Mouse (Mus musculus) urinary bladder, postnatal 25 days (tissue): ENCODE results near the gene 2510039O18Rik.

ENCODE experiments used
- DNase-seq: peaks from one replicate; pipeline ENCODE4 v3.0.0; 2022; ENCODE audit warnings: low spot score

The 2510039O18Rik gene

DNA sequence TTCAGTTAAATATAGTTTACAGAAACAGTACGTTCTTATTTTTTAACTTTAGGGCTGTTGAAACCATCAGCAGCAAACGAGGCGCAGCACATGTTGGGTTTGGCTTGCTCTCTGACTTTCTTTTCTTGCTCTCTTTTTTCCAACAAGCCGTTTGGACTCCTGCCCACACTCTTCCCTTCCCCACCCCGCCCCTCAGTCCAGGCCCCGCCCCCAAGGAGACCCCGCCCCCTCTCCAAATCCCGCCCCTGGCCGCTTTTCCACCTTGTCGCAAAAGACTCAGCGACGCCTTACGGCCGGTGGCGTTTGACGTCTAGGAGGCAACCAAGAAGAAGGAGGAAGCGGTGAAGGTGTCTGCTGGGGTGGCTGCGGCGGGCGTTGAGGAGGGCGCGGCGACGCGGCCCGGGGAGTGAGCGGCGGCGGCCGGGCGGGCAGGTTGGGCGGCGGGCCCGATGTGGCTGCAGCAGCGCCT is at the start of gene 2510039O18Rik:
2510039O18Rik (plus strand) TSS at position 320 of the 469 bp plus-strand sequence.
- peak; percentile 74 for DNase-seq

DNA sequence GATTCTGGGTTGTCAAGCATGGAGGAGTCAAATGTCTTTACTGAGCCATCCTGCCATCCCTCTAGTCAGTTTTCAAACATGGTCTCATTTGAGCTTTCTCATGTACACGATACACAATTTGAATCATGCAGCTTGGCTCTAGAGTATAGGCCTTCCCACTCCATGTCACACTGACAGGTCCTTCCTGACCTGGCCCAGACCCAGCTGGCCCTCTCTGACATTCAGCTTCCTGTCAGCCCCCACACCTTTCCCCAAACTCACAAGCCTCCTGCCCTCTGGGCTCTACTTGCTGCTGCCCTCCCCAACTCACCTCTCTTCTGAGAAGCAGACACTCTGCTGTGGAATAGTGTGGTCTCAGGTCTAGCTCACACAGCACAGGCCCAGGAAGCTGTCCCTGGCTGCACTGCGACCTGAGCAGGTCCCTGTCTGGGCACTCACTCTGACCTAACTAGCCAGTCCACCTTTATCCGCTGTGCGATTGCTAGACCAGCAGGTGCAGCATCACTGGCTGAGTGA is 44.8 kb upstream of the 2510039O18Rik start:
- no peak for DNase-seq

DNA sequence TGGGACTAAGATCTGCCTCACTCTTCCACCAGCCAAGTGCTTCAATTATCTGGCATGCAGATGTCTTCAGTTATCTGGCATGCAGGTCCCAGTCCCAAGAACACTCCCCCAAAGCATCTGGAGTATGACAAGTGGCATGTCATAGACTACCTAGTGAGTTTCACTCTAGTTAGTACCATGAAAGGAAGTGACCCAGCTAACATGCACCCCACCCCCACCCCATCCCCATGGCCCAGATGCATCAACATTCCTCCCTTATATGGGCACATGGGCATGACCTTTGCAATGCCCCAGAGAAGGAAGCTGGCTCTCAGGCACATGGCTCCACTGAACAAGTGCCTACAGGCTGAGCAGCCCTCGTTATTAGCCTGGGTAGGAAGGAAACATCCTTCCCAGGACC is 44.3 kb upstream of the 2510039O18Rik start:
- DNase-seq, result no peak

DNA sequence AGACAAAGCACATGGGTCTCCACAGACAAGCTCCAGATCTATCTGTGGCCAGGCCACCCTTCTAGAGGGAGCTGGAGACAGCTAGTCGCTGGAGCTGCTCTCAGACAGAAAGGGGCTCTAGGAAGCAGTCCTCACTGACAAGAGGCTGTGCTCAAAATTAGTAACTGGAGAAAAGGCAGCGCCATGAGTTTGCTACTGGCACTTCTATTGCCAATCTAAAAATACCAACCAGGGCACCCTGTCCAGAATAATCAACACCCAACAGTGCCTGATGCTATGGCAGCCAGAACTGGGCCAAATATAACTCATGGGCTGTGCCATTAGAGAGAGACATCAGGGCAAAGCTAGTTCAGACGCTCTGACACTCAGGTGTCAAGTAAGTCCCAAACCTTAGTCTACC is 43.3 kb upstream of the 2510039O18Rik start:
- DNase-seq, result no peak

DNA sequence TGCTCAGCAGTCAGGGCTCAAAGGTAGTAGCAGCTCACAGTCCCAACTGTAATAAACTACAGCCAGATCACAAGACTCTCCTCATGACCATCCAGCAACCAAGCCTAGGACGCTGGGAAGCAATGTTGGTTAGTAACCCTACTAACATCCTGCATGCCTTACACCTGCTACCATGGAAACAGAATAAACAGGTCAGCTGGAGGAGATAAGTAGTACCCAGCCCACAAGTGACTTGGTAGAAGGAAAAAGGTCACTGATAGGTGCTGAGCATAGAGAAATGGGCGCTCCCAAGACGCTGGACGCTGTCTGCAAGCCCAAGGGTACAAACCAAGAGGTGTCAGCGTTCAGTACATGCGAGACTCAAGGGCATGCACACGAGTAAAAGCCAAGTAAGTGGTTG is 40.2 kb upstream of the 2510039O18Rik start:
- no peak for DNase-seq

DNA sequence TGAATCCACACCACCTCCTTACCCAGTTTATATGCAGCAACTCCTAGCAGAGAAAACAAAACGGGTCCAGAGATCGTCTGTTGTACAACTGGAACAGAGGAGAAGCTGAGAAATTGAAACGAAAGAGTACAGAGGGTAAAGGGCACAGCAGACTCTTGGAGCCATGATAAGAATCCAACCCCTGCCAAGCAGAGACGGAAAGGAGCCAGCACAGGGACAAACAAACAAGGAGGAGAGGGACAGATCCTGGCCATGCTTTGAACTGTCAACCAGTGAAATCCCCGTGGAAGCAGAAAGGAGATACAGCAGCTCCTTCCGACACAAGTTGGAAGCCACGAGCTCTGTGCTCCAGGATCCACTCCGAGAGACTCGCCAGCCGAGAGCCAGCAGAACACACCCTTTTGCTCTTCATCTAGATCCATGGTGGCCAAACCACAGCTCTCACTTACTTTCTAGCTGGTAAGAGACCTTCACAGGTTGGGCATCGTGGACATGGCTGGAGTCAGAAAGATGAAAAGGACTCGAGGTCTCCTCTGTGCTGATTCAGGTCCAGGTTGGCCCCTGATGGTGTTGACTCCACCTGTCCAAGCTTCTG is 37.7 kb upstream of the 2510039O18Rik start:
- no peak for DNase-seq

DNA sequence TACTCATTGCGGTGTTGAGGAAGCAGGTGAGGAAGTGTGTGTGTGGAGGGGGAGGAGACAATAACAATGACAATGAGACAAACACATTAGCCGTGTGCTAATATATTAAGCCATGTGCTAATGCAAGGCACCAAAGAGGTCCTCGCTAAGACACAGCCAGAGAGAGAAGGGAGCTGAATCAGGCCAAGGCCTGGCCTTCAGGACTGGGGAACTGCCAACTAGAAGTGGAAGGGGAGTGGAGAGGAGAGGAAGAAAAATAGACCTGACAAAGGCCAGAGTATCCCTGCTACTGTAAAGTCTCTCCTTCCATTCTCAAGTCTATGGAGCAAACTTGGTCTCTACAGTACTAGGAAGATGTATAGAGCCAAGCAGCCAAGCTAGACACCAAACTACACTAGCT is 37.1 kb upstream of the 2510039O18Rik start:
- DNase-seq, result no peak

DNA sequence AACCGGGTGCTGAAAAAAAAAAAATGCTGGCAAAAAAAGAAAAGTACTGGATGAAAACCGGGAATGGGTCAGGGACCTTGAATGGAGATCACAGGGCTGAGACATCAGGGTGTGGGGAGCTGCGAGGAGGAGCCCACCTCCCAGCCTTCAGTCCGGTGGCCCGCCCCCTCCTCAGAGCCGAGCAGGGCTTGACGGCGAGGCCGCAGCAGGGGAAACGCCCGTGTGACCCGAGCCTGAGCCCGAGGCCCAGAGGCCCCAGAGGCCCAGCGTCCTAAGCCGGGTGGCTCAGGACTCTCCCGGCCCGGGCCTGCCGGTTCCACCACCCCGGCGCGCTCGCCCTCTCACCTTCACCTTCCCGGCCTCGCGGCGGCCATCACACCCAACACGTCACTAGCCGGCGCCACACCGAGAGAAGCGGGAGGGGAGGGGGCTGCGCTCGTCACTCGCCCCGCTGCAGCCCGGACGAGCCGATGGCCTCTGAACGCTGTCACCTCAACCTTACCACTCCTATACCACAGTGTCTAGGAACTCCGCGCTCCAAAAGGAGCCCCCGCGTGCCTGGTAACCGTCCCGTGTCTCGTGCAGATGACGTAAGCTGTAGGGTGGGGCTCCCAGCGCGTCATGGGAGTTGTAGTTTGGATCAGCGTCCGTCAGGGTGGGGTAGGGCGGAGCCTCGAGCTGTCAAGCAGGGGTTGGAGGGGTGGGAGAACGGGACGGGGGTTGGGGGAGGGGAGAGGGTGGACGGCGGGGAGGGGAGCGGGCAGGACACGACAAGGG is 36.2 kb upstream of the 2510039O18Rik start, which contains the start of gene Mfn2:
Mfn2 (minus strand) TSS at position 392 of the 777 bp plus-strand sequence.
- DNase-seq, result peak; percentile 84

DNA sequence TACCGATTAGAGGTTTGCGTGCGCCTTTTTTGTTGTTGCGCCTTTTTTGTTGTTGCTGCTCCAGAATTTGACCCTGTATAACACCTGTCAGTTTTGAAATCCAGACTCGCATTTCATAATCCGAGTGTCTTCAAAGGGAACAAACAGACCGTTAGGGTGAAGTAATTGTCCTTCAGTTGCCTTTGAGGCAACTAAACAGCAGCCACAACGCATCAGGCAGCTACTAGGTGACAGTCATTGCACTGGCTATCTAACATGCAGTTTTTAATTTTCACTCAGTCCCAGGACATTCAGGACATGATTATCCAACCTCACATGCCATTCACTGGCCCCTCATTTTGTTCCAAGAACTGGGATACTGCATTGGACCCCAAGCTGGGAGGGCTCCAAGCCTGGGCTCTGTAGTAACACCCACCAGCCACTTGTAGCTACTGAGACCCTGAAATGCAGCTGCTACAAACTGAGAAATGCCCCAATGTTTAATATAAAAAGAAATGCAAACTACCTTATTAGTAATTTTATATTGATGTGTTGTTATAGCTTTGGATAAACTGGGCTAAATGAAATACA is 35.5 kb upstream of the 2510039O18Rik start:
- DNase-seq, result no peak

DNA sequence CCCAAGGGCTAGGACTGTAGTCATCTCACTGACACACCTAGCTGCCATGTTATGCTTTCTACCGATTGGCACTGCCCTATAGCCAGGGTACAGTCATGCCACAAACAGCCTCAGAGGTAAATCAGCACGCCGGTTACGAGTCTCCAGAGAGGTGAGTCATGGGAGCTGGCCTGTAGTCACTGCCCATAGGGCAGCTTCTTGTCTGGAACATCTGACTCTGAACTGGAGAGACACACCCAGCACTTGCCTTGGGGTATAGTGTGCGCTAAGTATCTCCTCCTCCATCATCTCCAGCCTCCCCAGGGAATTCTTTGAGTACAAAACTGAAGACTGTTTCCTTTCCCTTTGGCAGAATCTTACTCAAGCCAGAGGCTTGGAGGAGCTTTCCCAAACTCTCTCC is 34.5 kb upstream of the 2510039O18Rik start:
- DNase-seq, result peak; percentile 27

DNA sequence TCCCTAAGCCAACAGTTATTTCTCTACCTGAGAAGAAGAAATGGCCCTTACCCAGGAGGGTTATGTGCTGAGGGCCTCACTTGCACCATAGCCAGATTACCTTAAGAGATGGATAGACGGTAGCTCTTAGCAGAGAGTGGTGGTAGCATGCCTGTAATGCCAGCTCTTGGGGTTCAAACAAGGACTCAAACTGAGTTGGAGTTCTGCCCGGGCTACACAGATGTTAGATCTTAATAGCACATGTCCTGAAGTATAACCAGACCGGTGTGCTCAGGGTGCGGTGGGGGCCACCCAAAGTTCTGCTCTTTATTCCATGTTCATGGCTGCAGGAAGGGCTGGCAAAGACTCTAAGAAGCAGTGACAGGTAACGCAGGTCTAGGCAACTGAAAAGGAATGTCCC is 31.2 kb upstream of the 2510039O18Rik start:
- DNase-seq, result no peak

DNA sequence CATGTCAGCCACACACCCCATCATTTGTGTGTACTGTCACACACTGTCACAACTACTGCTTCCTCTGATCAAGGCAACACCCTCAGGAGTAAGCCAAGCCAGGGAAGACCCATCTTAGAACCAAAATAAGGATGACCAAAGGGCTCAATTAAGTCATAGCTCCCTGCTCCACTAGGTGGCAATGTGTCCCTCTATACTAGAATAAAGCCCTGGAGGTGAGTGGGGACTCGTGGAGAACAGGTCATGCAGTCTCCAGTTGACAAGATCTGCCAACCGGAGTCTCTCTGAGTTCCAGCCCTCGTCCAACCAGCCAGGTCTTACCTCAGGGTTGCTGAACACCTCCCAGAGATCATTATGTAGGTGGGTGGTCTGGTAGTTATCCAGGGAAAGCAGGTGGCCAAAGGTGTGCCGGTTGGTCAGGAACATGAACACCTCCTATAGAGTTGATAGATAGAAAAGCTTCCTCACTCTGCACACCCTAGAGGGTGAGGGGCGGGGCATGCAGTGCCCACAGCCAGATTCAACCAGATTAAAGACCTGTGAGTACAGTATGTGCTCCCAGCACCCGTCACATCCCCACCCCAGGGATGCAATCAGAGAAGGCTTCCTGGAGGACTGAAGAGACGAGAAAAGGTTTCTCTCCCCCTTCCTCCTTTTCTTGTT is 22.1 kb upstream of the 2510039O18Rik start:
- peak; percentile 47 for DNase-seq

DNA sequence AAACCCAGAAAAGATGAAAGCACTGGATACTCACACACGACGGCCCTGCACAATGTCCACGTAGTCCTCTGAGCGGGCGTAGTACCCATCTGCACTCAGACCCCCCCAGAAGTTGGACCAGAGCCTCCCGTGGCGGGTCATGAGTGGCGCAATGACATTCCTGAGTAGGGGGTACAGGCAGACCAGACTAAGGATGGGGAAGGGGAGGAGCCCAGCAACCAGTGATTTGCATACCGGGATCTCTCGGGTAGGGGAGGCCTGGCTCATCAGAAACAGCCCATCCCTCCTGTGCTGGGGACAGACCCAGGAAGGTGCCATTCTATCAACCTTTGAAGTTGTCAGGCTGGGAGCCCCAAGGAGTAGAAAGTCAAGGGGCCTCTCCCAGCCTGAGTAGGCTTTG is 19.7 kb upstream of the 2510039O18Rik start:
- no peak for DNase-seq

DNA sequence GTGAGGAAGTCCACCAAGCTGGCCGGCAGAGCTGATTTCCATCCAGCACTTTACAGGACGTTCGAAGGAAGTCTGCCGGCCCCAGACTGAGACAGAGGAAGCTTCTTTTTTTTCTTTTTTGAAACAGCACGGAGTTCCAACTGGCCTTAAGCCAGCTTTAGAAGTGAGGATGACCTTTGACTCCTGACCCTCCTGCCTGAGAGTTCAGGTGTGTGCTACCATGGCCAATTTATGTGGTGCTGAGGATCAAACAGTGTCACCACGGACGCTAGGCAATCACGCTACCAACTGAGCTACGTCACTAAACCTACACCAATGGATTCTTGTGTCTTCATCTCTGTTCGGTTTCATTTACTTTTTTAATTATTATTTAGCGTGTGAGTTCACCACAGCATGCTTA is 18.4 kb upstream of the 2510039O18Rik start:
- no peak for DNase-seq

DNA sequence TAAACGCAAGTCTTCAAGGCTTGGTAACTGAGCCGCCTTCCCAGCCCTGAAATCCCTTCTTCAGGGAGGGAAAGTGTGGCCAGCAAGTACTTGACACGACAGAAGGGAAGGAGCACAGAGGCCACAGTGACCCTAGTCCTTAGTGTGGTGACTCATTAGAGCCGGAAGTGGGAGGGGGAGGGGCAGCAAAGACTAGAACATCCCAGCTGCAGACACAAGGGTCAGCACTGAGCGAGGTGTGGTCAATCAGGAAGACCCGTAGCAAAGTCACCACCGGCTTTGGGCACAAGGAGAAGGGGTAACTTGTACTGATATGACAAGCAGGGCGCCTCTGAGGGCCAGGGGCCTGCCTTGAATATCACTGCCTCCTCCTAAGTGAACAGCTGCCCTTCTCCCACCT is 13.0 kb upstream of the 2510039O18Rik start:
- DNase-seq, result no peak

DNA sequence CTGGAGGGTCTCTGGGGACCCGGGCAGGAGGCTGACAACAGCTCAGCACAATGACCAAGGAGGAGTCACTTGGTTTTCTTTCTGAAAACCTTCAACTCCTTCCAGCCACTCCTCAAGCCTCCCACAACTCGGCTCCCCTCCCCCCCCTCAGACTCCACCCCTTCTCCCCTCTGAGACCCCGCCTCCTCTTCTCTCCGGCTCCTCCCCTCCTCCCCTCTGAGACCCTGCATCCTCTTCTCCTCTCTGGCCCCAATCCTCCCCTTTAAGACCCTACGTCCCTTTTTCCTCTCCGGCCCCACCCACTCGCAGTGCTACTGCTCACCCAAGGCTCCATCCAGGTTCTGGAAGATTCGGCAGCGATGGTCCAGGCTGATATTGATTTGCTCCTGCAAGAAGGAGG is 12.6 kb upstream of the 2510039O18Rik start:
- DNase-seq, result no peak

DNA sequence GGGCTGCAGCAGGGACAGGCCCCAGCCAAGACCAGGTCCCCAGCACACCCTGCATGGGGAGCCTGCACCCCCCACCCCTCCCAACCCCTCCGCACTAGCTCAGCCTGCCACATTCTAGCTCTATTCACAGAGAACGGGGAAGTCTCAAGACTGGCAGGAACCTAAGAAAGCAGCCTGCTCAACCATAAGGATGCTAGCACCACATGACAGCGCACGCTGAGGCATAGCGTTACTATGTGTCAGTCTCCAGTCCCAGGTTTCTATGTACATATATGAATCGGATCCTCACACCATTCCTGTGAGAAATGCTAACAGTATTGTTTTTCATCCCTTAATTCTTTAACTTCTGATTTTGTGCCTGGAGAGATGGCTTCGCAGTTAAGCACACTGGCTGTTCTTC is 12.2 kb upstream of the 2510039O18Rik start:
- no peak for DNase-seq

DNA sequence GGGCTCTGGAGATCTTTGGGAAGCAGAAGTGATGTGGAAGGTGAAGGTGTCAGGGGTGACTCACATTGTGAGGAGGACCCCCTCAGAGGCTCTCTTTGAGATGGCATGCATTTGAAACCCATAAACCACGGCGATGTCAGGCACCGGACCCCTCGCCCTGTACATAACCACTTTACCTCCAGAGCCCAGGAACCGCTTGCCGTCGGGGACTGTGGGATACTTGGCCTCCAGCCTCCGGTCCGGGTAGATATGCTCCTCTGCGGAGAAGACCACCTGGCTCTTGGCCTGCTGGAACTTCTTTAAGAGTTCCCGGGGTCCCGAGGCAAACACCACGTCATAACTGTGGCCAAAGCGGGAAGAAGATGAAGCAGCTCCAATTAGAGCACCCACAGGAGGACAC is 9.7 kb upstream of the 2510039O18Rik start:
- DNase-seq, result no peak

DNA sequence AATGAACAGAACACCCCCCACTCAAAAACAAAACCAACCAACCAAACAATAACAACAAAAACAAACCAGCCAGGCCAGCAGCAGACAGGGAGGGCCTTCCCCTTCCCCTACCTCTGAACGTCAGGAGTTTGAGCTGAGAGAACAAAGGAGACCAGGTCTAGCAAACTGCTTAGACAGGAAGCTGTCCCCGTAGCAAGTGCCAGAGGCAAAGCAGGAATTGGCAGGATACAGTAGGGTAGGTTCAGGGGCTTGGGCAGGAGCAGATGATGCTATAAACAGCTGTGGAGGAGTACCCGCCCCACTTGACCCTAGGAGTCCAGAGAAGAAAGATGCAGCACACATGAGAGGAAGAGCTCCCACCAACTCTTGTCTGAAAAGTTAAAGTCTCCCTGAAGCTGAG is 6.6 kb upstream of the 2510039O18Rik start:
- DNase-seq, result no peak

DNA sequence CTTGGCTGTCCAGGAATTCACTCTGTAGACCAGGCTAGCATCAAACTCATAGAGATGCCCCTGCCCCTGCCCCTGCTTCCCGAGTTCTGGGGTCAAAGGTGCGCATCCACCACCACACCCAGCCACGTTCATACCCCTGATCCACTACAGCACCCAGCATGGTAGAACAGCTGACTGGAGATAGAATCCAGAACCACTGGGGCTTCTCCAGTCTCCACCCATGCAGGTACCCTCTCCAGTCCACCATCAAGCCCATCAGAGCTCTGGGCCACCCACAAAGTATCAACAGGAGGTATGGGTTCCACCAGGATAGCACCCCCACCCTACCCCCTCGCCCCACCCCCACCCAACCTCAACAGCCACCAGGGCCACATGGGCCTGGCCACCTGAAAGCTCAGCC is 6.1 kb upstream of the 2510039O18Rik start:
- no peak for DNase-seq

DNA sequence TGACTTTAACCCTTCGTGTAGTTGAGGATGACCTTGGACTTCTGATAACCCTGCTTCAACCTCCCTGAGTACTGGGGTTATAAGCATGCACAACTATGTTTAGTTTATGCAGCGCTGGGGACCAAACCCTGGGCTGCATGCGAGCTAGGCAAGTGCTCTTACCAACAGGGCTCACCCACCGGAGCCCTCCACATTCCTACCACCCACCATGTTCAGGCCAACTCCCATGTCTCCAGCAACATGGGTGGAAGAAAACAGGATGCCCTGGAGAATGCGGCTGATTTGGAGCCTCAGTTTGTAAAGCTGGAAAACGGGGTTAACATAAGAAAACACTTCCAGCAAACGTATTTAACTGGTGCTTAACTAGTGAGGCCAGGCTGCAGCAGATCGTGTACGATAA is 4.8 kb upstream of the 2510039O18Rik start:
- DNase-seq, result no peak

DNA sequence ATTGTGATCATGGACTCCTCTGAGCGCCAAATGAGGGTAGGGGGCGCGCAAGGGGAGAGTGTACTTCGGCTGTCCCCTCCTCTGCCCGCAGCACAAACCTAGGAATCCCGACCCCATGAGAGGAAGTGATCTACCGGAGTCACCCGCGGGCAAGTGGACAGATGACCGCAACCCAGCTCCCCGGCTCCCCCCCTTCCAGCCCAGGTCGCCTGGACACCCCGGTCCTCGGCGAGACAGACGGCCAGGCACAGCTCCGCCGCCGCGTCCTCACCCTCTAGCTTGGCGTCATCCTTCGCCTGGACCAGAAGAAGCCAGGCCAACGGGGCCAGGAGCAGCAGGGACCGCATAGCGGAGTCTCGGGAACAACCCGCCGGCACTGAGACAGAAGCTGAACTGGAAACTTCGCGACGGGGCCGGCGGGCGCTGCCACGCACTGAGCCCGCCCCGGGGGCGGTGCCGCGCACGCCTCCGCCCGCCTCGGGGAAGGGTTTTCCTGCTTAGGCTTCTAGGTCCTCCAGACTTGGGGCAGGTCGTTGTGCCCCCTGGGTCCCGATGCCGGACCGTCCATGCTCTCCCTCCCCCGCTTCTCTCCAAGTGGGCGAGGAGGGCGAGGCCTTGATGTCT is 4.3 kb upstream of the 2510039O18Rik start, which contains the start of gene Plod1:
Plod1 (minus strand) TSS at position 437 of the 624 bp plus-strand sequence.
- peak; percentile 80 for DNase-seq
